Mouse (Mus musculus): ENCODE data around the gene Lifr.
A peak's percentile ranks its signal among the peaks of the same experiment; 100 is the strongest.

The Lifr gene

DNA sequence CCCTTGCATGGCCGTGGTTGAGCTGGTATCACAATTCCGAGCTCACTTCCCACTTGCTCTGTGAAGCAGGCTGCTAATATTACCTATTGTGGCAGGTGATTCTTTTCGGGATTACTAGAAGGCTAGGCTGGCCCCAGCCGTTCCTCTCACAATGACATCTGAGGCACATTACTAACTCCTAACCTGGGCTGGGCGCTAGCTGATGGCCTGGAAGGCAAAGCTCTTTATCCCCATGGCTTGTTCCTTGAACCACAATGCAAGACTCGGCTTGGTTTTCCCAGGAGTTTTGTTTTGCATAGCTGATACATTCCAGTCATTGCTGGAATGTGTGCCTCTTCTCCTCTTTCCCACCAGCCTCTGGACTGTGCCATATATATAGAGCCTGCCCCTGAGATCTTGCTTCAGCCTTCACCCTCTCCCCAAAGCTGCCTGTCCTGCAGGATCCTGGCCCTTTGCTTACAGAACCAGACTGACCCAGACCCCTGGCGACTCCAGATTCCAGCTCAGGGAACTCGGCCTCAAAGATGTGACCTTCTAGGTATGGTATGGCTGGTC is at the start of gene Lifr:
TSS of gene Lifr (plus strand) at position 404 of the 555 bp plus-strand sequence.
- DNase-seq: no peak

DNA sequence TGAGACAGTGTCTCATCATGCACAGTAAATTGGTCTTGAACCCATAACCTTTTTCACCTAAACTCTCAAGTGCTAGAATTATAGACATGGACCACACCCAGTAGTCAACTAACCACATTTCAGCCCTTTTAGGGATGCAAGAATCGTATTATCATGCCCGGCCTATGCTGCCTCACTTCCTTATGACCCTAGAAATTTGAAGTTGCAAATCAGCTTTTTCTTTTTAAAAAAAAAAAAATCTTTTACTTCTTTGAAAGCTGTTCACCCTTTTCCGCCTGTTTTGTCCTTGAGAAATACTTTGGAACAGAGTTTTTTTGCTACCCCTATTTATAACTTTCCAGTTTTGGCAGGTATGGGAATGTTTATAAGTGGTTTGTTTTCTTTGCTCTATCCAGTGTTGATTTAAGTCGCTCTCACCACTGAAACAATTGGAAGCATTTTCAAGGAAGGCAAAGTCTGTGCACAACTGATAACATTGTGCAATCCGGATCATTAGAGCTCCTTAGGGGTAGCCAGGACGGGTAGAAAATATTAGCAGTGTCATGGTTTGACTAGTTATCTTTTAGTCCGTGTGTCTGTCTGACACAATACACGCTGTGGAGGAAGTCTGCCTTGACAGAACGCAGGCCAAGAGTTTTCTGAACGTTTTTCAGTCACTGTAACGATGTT is 46.2 kb upstream of the Lifr start:
- no peak for DNase-seq

DNA sequence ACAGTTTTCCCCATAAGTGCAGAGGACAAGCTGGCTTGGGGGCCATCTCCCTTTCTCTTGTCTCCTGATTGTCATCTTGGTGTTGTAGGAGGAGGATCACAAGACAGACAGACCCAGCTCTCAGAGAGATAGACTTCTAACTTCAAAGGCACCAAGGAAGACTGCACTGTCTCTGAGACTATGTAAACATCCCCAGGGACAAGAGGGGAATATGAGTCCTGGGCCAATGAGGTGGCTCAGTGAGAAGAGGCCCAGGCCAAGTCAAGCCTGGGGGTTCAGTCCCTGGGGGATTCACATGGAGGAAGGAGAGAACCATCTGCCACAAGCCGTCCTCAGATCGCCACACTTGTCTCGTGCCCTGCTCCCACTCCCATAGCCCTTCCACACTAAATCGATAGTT is 45.4 kb upstream of the Lifr start:
- DNase-seq: no peak

DNA sequence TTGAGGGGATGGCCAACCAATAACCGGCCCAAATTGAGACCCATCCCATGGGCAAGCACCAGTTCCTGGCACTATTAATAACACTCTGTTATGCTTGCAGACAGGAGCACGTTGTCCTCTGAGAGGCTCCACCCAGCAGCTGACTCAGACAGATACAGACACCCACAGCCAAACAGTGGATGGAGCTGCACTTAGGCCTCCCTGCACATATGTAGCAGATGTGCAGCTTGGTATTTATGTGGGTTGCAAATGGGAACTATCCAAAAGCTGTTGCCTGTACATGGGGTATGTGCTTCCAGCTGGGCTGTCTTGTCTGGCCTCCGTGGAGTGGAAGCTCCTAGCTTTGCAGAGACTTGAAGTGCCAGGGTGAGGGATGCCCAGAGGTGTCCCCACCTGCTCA is 42.5 kb upstream of the Lifr start:
- DNase-seq: no peak

DNA sequence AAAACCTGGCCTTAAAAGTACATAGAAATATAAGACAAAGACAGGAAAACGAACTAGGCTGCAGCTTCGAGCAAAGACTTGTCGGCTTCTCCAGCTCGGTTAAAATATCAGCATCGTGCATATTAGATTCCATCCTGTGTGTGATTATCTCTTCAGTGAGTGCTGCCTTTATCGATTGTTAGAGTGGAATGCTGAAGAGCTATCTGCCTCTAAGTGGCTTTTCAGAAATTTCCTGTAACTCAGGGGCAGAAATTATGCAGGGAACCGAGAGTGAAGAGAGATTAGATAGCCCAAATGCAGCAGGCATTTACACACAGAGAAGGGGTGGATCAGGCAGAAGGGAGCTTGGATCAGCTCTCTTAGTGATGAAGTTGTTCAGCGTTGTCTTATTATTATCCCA is 41.5 kb upstream of the Lifr start:
- DNase-seq: no peak

DNA sequence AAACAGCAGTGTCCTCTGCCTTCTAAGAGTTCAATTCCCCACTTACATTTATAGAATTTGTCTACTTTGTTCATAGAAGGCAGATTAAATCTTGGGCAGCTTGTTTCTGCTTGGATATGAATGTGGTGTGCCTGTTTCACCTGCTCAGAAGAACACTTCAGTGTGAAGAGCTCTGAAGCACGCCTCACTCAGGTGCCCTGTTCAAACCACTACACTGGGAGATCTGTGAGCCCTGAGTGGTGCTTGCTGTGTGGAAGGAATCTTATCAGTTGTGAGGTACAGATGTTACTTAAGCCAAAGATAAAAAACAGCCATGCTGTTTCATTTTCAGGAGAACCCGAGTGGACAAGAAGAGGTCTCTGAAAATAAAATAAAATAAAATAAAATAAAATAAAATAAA is 38.7 kb upstream of the Lifr start:
- no peak for DNase-seq

DNA sequence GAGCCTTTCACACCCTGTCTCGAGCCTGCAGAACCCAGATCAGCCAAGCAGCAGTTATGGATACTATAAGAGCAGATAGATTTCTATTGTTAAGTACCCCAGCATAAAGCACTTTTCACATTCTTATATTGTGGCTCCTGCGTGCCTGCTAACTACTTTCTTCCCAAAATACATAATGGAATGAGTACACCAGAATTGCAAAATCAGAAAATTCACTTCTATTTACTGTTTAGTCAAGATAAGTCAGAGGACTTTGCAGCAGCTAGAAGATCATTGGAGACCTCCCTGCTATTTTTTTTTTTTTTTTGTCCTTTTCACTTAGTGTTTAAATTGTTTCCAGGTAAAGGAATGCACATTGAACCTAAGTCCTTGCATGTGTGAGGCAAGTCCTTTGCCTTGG is 38.3 kb upstream of the Lifr start:
- no peak for DNase-seq

DNA sequence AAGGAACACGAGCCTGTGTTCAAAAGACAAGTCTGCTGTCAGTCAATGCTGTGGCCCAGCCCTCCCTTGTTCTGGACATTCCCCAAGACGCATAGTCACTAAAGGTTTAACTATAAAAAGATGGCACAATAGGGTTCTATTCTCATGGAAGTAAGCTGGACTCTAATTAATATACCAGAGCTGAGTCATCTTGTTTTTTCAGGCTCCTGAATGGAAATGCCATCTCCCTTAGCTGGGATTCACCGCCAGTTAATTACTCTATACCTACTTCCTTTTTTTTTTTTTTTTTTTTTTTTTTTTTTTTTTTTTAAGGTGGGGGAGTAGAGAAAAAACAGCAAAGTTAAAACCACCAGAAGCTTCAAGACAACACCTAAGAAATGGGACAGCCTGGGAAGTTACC is 33.6 kb upstream of the Lifr start:
- DNase-seq: no peak

DNA sequence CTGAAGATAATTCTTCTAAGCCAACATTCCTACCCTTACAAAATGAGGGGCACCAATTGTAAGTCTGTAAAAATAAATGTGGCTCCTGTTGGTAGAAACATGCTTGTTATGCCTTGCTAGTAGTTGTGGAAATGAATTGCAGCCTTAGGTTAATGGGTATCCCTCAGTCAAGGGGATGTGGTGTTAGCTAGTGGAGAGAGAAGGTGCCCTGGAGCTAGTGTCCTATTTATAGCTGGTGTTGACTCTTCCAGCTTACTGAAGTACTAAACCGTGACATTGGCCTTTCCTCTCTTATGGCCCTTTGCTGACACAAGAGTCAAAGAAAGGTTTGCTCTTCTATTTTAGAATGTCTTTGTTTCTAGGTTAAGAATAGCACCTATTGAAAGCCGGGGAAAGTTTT is 29.9 kb upstream of the Lifr start:
- no peak for DNase-seq

DNA sequence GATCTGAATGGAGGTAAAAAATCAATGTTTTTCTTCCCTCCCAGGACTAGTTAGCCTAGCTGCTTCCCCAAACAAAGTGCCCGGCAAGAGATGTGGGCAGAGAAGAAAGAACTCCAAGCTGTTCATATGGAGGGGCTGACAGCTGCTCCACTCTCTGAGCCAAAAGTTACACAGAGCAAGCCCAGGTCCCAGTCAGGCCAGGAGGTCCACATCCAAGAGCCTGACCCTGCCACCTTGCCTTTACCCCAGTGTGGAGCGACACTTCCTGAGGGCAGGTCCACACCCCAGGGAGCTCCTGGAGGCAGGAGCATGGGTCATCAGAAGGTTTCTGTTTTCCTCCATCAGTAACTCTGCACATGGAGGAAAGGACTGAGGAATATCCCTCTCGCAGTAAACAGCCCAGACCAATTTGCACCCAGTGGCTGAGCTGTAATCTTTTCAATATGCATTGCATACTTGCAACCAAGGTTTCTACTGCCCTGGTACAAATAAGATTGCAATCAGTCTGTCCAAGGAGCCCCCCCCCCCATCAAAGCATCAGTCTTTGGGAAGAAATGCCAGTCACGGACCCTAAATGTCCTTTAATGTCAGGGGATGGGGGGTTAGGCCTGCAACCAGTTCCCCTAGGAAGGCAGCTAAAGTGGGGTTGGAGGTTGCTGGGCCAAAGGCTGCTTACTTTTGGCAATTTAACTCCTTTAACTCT is 28.3 kb upstream of the Lifr start:
- DNase-seq: no peak

DNA sequence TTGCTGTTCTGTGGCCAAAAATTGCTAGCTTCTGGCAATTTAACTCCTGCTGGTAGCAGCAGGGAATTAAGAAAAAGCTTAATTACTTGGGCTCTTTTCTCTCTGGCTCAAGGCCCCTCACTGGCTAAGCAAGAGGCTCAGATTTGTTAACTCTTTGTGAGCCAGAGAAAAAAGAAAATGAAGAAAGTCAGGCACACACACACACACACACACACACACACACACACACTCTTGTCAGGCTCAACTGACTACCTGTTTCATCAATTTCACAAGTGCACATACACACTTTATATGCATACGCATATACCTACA is 27.8 kb upstream of the Lifr start:
- no peak for DNase-seq

DNA sequence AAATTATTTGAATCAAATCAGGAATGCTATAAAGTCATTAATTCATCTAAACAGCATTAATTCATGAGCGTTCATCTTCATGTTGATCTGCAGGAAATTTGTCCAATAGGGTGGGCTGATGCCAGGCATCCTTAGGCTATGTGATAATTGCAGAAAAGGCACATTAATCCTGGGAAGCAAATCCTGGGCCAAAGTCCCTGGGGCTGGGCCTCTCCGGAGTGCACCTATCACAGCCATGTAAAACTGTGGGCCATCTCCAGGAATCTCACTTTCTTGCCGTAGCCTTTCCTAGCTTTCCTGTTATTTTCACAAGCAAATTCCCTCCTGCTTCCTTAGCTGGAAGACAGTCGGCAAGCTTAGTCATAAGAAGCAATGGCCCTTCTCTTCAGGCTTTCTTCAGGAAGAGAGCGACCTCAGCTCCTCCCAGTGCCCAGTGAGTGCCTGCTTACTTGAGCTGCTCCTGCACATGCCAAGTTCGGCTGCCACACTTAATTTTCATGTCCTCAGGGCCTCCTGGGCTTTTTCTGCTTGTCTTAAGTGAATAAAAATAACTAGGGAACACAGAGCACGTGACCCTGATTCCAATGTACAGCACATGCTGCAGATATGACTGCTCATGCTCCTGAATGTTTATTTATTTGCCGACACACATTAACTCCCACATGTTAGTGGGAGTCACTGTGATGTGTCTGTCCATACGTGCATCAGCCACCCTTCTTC is 26.7 kb upstream of the Lifr start:
- no peak for DNase-seq

DNA sequence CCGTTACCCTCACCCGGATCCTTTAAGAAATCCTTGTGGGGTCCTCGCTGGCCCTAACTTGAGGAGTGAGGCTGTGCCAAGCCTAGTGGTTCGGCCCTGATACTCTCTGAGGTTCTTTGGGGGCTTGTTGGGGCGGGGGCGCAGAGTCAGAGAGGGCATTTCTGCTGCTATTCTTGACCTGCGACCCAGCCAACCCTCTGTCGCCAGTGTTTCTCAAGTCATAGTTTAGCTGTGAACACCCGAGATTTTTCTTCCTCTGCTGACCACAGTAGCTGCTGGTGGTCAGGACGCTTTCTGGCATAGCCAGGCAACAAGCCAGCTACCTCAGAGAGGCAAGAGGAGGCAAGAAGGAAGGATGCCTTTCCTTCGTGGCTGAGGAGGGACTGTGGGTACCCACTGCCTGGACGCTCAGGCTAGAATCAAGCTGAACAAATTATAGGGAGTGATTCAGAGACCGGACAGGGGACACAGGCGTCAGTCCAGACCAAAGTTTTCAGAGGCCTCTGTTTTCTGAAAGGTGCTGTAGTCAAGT is 25.4 kb upstream of the Lifr start:
- DNase-seq: no peak

DNA sequence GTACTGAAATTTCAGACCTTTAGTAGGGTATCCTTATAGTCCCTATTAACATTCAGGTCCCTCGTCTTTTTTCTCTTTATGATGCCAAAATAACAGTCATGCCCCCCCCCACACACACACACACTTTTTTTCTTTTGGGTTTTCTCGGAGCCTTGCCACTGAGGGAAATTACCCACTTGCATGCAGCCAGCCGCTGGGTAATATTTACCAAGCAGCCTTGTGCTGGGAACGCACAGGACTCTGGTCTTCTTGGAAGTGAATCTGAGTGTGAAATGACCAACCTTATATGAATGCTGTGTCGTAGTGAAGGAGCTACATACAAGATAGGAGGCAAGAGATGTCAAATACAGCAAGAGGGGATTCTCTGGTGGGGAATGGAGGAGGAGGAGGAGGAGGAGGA is 24.8 kb upstream of the Lifr start:
- no peak for DNase-seq

DNA sequence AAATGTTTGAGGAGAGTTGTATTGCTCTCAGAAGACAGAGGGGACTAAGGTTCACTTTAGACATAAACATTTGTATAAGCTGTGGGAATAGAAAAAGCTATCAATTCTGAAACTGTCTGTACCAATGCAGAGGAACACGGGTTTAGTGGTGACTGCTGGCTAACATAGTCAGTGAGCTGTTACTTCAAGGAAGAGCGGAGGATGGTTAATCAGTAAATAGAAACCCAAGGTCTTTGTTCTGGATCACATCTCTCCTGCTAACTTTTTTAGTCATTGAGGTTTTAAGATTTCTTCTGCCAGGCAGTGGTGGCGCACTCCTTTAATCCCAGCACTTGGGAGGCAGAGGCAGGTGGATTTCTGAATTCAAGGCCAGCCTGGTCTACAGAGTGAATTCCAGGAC is 23.7 kb upstream of the Lifr start:
- no peak for DNase-seq

DNA sequence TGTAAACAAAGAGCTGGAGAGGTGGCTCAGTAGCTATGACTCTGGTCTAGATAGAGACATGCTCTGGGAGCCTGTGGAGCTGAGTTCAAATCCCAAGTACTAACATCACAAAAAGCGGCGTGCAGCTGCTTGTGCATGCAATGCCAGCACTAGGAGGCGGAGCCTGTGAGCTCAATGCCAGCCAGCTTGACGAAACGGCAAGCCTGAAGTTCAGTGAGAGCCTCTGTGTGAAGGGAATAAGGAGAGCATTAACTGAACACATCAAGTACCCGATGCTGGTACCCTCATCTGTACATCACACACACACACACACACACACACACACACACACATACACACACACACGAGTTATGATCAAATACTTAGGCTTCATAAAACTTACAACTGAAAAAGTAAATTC is 21.0 kb upstream of the Lifr start:
- DNase-seq: no peak

DNA sequence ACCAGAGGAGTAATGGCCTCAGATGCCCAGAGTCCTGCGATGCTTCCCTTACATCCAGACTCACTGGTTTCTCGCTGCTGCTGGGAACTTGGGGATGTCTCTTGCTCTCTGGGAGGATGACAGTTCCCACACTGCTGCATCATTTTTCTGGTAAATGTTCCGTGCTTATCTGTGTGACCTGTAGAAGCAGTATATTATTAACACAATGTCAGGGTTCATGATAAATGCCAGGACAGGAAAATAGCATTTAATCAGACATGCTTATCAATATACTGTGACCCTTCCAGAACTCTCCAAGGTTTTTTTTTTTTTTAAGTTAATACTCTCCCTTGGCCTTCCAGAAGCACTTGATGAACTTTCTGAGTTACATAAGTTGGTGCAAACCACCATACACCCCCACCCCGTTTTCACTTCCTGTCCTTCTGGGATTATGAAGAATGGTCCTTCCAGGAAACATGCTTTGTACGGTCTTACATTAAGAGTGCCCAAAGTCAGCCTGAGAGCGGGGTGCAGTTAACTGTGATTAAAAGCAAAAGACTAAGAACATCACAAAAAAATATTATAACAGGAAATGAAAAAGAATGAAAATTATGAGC is 20.1 kb upstream of the Lifr start:
- DNase-seq: no peak

DNA sequence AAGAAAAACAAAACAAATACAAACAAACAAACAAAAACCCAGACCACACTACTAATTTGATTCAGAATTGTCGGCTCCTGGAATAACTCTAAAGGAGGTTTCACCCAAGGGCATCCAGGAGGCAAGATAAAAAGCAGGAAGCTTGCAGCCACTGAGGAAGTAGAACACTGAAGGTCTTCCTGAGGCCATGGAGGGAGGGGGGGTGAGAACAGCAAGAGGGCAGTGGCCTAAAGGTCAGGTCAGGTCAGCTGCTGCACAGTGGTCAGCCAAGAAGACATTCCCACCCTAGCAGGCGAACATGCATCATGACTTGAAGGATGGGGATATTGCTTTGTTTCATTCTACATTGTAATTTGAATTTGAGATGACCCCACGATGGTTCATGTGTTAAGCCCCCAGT is 17.1 kb upstream of the Lifr start:
- no peak for DNase-seq

DNA sequence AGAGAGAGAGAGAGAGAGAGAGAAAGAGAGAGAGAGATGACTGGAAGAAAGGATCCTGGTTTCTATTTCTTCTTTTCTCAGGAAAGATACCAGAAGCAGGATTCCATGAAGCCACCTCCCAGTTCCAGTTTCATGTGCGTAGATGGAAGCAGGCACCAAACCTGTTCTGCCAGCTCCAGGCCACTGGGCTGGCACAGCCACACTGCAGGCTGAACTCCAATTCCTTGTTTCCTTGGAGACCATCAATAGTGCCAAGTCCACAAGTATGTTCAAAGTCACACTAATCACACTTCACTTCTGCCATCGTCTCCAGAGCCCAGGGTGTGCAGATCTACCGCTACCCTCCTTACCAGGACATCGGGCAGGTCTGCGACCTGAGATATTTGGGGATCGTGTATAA is 15.2 kb upstream of the Lifr start:
- DNase-seq: peak in 1 of 2 experiments; percentile 58

DNA sequence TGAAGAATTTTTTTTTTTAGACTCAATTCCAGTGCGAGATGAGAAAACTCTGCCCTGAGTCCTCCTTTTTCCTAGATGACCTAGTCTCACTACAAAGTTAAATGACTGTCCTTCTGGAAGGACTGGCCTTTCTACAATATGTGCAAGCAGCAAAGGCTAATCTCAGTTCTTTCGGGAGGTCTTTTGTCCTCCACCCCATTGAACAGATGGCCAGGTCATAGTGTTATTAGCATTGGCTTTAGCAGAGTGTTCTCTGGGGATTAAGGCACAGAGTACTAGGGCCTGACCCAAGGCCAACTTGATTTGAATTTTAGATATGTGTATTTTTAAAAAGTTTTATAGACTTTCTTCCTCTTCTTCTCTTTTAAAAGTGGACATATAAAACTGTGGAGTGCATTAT is 12.1 kb upstream of the Lifr start:
- DNase-seq: no peak

DNA sequence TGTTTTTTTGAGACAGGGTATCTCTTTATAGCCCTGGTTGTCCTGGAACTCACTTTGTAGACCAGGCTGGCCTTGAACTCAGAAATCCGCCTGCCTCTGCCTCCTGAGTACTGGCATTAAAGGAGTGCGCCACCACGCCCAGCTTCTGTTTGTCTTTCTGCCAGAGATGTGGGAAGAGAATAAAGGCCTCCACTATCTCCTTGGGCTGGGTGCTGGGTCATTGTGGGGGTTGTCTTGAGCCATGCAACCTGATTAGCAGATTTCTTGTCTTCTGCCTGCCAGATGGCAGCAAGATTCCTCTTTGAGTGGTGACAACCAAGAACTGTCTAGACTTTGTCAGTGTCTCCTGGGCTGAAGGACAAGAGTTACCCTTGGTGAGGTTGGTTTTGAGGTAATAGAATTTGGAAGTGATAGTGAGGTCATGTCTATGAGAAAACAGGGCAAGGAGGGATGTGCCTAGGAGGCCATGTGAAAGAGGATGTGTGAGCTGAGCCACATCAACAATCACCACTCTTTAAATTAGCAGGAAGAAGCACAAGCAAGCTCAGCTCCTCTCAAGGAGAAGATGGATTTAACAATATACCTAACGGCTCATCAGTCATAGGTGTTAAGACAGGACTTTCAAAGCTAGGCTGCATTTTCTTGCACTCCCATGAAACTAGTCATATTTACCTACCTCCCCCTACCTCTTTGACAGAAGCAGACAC is 10.6 kb upstream of the Lifr start:
- DNase-seq: no peak

DNA sequence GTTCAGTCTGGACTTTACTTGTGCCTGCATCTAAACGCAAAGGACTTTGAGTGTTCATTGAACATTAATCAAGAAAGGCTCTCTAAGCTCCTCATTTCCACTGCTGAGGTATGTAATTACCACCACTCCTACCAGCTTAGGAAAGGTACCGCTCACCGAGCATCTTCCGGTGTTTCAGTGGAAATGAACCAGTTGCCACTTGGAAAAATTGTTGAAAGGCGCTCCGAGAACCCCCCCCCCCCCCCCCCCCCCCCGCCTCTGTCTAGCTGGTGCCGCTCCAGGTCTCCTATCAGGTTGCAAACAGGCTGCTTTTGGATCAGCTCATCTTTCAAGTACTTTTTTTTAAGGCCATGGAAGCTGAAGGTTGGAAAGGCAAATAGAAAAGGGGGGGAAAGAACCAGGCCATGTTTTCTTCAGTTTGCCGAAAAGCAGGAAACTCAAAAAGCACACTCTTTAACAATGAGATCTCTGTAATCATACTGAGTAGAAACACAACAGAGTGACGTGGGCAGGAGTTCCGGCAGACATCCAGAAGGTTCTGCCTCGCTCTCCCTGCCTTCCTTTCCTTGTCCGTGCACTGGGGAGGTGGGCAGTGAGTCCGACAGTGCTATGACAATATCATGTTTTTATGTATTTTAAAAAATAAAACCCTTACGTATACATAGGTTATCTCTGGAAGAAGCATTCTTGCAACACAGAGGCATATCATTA is 9.3 kb upstream of the Lifr start:
- DNase-seq: no peak

All from kidney, postnatal 4 days (tissue).